Comparison of ENCODE assay signal across 12 mouse cellular contexts in the genomic region with DNA sequence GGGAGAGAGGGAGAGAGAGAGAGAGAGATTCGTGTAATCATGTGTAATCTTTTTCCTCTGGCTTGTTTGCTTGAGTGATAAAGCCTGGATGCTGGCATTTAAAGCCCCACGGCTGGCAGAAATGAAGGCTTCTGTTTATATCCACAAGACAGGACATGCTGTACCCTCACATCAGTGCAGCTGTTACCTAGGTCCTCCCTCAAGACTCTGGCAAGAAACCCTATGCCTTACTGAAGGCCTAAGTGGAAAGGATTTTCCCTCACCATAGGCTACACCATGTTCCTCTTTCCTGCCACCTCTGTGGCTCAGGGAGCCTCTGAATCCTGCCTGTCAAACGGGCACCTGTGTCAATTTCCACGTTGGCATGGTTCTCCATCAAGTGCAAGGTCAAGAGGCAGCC. TPM values are rescaled to one million over a fixed set of nuclear protein-coding genes. Genes with fewer than 3 reads are reported as not detected.
A peak's percentile ranks its signal among the peaks of the same experiment; 100 is the strongest.
DNase-seq lines count a peak whose midpoint lies in the region; ATAC-seq and TF ChIP-seq lines count a peak whose summit lies in the region.
"Had no signal": no experiment of that assay in that cellular context is flagged by ENCODE, and none has a peak within 500 bp of the region (broad histone marks: within the 10 kb centered on the region; RNA-seq: fewer than 3 reads in every experiment).

No protein-coding gene starts in this region.

- no peaks in the 10 kb centered on the region for H3K27me3 ChIP-seq in embryonic facial prominence, embryonic 15.5 days
- no peaks in the 10 kb centered on the region for H3K27me3 ChIP-seq in hindbrain, embryonic 15.5 days
- no peaks in the 10 kb centered on the region for H3K27me3 ChIP-seq in myocyte (ENCODE audit: control insufficient read depth, insufficient read depth, insufficient read length)
- H3K27me3 ChIP-seq in thymus, adult 2 months (ENCODE audit: control insufficient read depth, insufficient read depth, low read length): no peaks in the 10 kb centered on the region
- H3K27me3 ChIP-seq in intestine, embryonic 15.5 days (replicated peaks): no peaks in the 10 kb centered on the region
- H3K27me3 ChIP-seq: megakaryocyte, embryonic 14.5 days had no signal

- H3K4me1 ChIP-seq in embryonic facial prominence, embryonic 15.5 days: peaks cover 18% of the 10 kb centered on the region
- peaks cover 9% of the 10 kb centered on the region; the same call in 1 of the 2 replicates for H3K4me1 ChIP-seq in hindbrain, embryonic 15.5 days (replicated peaks)
- H3K4me1 ChIP-seq in thymus, adult 2 months (replicated peaks; ENCODE audit: control insufficient read depth, insufficient read depth, low read length): no peaks in the 10 kb centered on the region; the same call in 1 of the 2 replicates
- no peaks in the 10 kb centered on the region for H3K4me1 ChIP-seq in intestine, embryonic 15.5 days (replicated peaks)
- H3K4me1 ChIP-seq: megakaryocyte, embryonic 14.5 days had no signal

- no peak for TF ChIP-seq POLR2A in myocyte (IDR thresholded peaks at IDR 0.05; ENCODE audit: insufficient read length, low read depth)
- TF ChIP-seq POLR2A in thymus, adult 2 months (IDR thresholded peaks at IDR 0.05; ENCODE audit: control insufficient read depth, extremely low read depth, insufficient read depth, low read length, poor library complexity): no peak

- no peak overlapping the region for H3K4me2 ChIP-seq in embryonic facial prominence, embryonic 15.5 days (replicated peaks)
- no peak overlapping the region for H3K4me2 ChIP-seq in hindbrain, embryonic 15.5 days
- peak overlapping the region; percentile 69 for H3K4me2 ChIP-seq in myocyte (ENCODE audit: low read depth)
- H3K4me2 ChIP-seq in intestine, embryonic 15.5 days (replicated peaks): no peak overlapping the region

- TF ChIP-seq CTCF in left cerebral cortex, adult 2 months (IDR thresholded peaks at IDR 0.05): no peak
- TF ChIP-seq CTCF in thymus, adult 2 months (IDR thresholded peaks at IDR 0.05; ENCODE audit: borderline replicate concordance, control insufficient read depth, extremely low read depth, insufficient read depth, low read length, poor library complexity): no peak

- no peak for DNase-seq in left cerebral cortex, adult 2 months (ENCODE audit: extremely low spot score in 1 of 2, low spot score in 2 of 2)
- no peak for DNase-seq in left cerebral cortex, postnatal 10 days (ENCODE audit: extremely low spot score in 1 of 2, low spot score in 2 of 2)
- DNase-seq in thymus, adult 2 months: no peak
- no peak for DNase-seq in adrenal gland, adult 18-20 months (ENCODE audit: low spot score in 2 of 2)
- DNase-seq: thymus, postnatal 25 days had no signal

- ATAC-seq in embryonic facial prominence, embryonic 15.5 days (ENCODE audit: insufficient number of reproducible peaks, low FRiP score, low TSS enrichment, low read depth): peak; percentile 62; the same call in 1 of the 2 replicates
- ATAC-seq in hindbrain, embryonic 15.5 days (ENCODE audit: low FRiP score, low read depth): peak; percentile 51; the same call in 1 of the 2 replicates
- ATAC-seq in intestine, embryonic 15.5 days: no peak

- H3K79me2 ChIP-seq in myocyte (ENCODE audit: control insufficient read depth, insufficient read depth): no peaks in the 10 kb centered on the region

- H3K4me3 ChIP-seq in left cerebral cortex, adult 2 months: no peak overlapping the region
- no peak overlapping the region for H3K4me3 ChIP-seq in embryonic facial prominence, embryonic 15.5 days (replicated peaks)
- H3K4me3 ChIP-seq in hindbrain, embryonic 15.5 days: no peak overlapping the region
- H3K4me3 ChIP-seq in myocyte: no peak overlapping the region
- no peak overlapping the region for H3K4me3 ChIP-seq in thymus, adult 2 months (ENCODE audit: control insufficient read depth, insufficient read depth, low read length)
- H3K4me3 ChIP-seq in intestine, embryonic 15.5 days (replicated peaks): no peak overlapping the region
- H3K4me3 ChIP-seq: megakaryocyte, embryonic 14.5 days had no signal

- peak overlapping the region; percentile 65 for H3K27ac ChIP-seq in left cerebral cortex, adult 2 months
- H3K27ac ChIP-seq in embryonic facial prominence, embryonic 15.5 days (replicated peaks): peak overlapping the region; percentile 87
- peak overlapping the region; percentile 62 for H3K27ac ChIP-seq in hindbrain, embryonic 15.5 days (replicated peaks)
- H3K27ac ChIP-seq in thymus, adult 2 months (ENCODE audit: control insufficient read depth, insufficient read depth, low read length): no peak overlapping the region
- no peak overlapping the region for H3K27ac ChIP-seq in intestine, embryonic 15.5 days
- H3K27ac ChIP-seq: kidney, postnatal 0 days had no signal

- no peak overlapping the region for H3K9ac ChIP-seq in embryonic facial prominence, embryonic 15.5 days
- H3K9ac ChIP-seq in hindbrain, embryonic 15.5 days: no peak overlapping the region
- no peak overlapping the region for H3K9ac ChIP-seq in intestine, embryonic 15.5 days

- intact Hi-C loops in left cerebral cortex, adult 2 months (cut with DNase I): loop anchor here (1.0 kb wide), 1 partner anchor 54 kb away; no protein-coding TSS in a partner anchor
- intact Hi-C loops in left cerebral cortex, postnatal 10 days (cut with DNase I): no loop called here

- no peaks in the 10 kb centered on the region for H3K9me3 ChIP-seq in embryonic facial prominence, embryonic 15.5 days (replicated peaks)
- H3K9me3 ChIP-seq in hindbrain, embryonic 15.5 days: no peaks in the 10 kb centered on the region
- H3K9me3 ChIP-seq in intestine, embryonic 15.5 days: no peaks in the 10 kb centered on the region
- H3K9me3 ChIP-seq: megakaryocyte, embryonic 14.5 days had no signal

- 38% methylated on average over 4 of the region's 4 CpGs for WGBS in embryonic facial prominence, embryonic 15.5 days
- WGBS in hindbrain, embryonic 15.5 days: 62% methylated on average over 4 of the region's 4 CpGs
- WGBS in thymus, adult 2 months: 80% methylated on average over 4 of the region's 4 CpGs
- WGBS in intestine, embryonic 15.5 days: 56% methylated on average over 4 of the region's 4 CpGs

- no peaks in the 10 kb centered on the region for H3K36me3 ChIP-seq in embryonic facial prominence, embryonic 15.5 days
- no peaks in the 10 kb centered on the region for H3K36me3 ChIP-seq in hindbrain, embryonic 15.5 days
- H3K36me3 ChIP-seq in myocyte (ENCODE audit: control insufficient read depth, insufficient read depth): no peaks in the 10 kb centered on the region
- no peaks in the 10 kb centered on the region for H3K36me3 ChIP-seq in thymus, adult 2 months (ENCODE audit: control insufficient read depth, insufficient read depth, low read length)
- no peaks in the 10 kb centered on the region for H3K36me3 ChIP-seq in intestine, embryonic 15.5 days

- H3ac ChIP-seq in myocyte (ENCODE audit: control insufficient read depth, insufficient read length): no peak overlapping the region

TF ChIP-seq in myocyte, 11 proteins besides CTCF, POLR2A, EP300 and RAD21:
- TF ChIP-seq MAX (IDR thresholded peaks at IDR 0.05; ENCODE audit: low read depth): no peak
- peak in 2 of 3 experiments; percentile 42 to 50 for TF ChIP-seq MYOD1 (IDR thresholded peaks at IDR 0.05; ENCODE audit: control insufficient read depth in 1 of 3, insufficient read length in 2 of 3, low read depth in 2 of 3)

RNA-seq across cellular contexts. Expression of a gene that starts 43.9 kb away (rescaled TPM):
- total RNA-seq in left cerebral cortex, adult 2 months (2021): under 1 TPM; 0.95 to 0.96 TPM
- total RNA-seq in left cerebral cortex, postnatal 10 days (2021): under 1 TPM; 0.43 to 0.75 TPM
- polyA plus RNA-seq in embryonic facial prominence, embryonic 15.5 days (2015; fragmentation: Nextera tagmentation; extraction: Ambion mirVana): 0.42 and 0.52 TPM in 2 replicates
- 1.4 TPM in 2 replicates for polyA plus RNA-seq in hindbrain, embryonic 15.5 days (2015; fragmentation: Nextera tagmentation; extraction: Ambion mirVana)
- not detected for polyA plus RNA-seq in myocyte (2012; fragmentation: generic; extraction: Trizol)
- polyA plus RNA-seq in thymus, adult 2 months (2012; rRNA removed): 0.13 TPM in 1 of 2 replicates, not detected in the other
- total RNA-seq in adrenal gland, adult 18-20 months (2021): under 1 TPM; 0.20 to 0.32 TPM
- polyA plus RNA-seq in intestine, embryonic 15.5 days (2015; fragmentation: Nextera tagmentation; extraction: Ambion mirVana): not detected in 2 replicates
- polyA plus RNA-seq: heart, postnatal 0 days had no signal

Comparison
In these comparisons a context has a peak if more than half of its experiments do, and no peak if none do; other contexts are left out.
1. H3K27ac ChIP-seq: peak in left cerebral cortex, adult 2 months (single experiment), embryonic facial prominence, embryonic 15.5 days (single experiment) and hindbrain, embryonic 15.5 days (single experiment); none in thymus, adult 2 months (single experiment) and intestine, embryonic 15.5 days (single experiment).